Mouse (Mus musculus) retina, postnatal 7 days (tissue): ENCODE data around the gene Sncg.

Experiments
- DNase-seq: peaks from one replicate; pipeline ENCODE4 v3.0.0-alpha.2; 2012; ENCODE audit warnings: low read depth, low spot score

The Sncg gene

DNA sequence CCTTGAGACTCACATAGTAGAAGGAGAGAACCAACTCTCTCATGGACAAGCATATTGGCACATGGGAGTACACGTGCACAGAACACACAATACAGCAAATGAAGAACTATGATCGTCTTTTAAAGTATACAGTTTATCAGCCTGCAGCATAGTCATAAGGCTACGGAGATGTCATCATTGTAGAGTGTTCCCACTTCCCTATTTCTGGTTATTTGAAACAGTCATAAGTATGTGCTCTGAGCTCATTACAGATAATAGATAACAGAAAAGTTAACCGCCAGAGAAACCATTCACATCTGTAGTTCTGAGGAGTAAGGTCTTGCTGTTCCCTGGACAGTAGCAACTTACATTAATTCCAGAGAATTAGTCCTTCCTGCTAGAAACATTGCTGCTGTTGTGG, 31.5 kb downstream of the Sncg start:
- DNase-seq, result no peak

DNA sequence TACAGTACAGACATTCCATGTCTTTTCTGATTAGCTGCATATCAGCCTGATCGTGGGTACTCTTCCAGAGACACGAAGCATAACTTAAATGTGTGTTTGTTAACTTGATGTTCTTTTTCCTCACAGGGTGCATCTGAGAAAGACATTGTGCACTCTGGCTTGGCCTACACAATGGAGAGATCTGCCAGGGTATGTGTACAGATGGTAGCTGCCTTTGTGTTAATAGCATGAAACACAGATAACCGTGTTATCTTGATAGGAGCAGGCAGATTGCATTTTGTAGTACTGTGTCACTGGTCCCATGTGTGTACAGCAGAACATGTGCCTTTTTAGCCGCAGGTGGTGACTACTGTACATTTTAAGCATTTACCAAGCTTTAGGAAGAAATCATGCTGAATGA, 32.6 kb downstream of the Sncg start:
- no peak for DNase-seq

DNA sequence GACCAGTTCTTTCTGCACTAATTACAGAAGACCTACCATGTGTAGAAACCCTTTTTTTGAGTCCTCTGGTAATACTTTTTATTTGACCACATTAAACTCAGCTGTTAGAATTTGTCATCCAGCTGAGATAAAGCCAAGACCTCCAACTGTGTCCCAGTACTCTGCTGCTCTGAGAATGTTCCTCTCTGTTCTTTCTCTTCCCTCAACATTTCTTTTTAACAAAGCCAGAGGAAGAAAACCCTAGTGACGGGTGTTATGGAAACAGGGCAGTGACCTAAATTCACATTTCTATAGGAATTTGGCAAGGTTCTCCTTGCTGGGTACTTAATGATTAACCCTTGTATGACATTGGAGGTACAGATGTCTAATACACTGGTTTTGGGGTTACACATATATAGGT, 35.1 kb downstream of the Sncg start:
- peak; percentile 2 for DNase-seq

DNA sequence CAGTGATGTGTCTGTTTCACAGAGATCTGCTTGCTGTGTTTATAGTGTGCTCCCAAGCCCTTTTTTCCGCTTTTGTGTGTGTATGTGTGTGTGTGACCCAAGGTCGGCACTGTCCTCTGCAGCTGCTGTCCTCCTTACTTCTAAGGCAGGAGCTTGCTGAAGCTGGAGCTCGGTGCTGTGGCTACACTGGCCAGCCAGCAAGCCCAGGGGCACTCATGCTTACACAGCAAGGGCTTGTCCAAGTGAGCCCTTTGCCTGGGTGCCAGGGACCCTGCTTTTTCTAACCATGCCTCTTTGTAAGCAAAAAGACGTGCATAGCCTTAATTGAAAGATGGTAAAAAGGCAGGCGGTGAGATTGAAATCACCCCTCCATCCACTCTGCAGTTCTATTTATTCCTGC, 42.1 kb downstream of the Sncg start:
- DNase-seq, result no peak

DNA sequence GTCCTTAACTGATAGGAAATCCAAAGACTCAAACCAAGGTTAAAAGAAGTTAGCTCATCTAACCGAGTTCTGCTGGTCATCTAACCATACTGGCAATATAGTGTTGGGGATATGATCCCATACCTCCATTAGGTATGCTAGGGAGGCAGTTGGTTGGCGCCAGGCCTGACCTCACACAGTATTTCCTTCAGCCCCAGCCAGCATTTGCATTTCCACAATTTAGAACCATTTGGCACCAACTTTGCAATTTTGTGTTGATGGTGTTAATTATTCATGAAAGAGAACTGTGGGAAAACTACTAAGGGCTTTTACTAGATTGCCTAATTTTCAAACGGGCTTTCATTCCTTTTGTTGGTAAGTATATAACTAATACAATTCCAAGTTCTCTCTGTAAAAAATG, 42.7 kb downstream of the Sncg start:
- DNase-seq, result no peak

DNA sequence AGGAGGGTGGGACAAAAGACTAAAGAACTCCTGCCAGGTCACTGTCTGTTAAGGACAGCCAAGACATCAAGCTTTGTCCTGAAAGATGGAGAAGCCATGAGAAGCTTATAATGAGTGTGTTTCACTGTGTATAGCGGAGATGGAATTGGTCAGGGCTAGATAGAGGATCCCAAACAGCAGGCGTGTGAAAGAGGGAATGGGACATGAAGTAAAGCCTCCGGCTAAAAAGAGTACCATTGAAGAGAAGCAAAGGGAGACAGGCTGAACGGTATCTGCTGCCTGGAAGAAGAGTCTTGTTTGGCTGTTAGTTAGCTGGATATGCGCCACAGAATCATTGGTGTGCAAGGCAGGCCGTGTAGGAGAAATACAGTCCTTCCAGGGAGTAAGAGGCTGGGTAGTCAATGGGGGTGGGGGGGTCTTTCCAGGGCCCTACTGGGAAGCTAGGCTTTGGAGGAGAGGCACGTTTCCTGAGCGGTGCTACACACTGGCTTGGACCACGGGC, 43.9 kb downstream of the Sncg start:
- DNase-seq, result no peak

DNA sequence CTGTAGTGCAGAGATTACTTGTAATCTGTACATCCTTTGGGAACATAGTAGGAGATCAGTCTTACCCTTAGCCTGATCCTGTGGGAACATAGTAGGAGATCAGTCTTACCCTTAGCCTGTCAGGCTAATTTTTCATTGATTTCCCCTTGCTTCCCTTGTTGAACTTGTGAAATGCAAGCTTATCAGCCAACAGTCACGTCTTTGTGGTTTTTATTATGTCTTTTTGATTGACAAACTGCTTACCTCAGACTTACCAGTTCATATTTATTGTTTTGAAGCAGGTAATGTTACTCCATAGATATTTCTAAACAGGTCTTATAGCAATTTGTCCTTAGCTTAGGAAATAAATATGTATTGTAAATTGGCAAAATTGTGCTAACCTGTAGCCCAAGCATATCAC, 47.0 kb downstream of the Sncg start:
- DNase-seq, result no peak

DNA sequence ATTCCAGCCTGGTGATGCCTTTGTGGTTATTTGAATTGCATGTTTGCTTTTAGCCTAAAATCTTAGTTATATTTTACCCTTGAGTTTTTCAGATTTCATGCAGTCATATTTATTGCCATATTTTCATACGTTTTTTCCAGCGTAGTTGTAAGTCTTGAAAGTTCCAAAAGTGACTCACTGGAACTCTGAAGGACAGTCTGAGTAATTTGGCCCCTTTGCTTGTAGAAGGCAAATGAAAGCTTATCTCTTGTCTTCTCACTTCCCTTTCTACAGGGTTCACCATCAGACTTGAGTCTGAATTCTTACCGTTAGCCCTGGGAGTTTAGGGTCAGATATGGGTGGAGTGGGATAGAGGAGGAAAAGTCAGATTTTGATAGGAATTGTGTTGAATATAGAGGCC, 48.0 kb downstream of the Sncg start:
- no peak for DNase-seq

DNA sequence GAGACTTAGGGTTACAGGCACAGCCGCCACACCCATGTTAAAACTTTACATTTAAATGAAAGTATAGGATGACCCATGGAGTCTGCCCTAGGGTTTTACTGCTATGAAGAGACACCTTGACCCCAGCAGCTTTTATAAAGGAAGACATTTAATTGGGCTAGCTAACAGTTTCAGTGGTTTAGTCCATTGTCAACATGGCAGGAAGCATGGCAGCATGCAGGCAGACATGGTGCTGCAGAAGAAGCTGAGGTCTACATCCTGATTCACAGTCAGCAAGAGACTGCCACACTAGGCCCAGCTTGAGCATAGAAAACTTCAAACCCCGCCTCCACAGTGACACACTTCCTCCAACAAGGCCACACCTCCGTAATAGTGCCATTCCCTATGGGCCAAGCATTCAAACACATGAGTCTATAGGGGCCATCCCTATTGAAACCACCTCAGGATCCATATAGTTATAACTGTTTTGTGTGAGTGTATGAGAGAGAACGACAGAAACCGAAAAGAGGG, 51.0 kb downstream of the Sncg start:
- DNase-seq, result no peak
